Mouse (Mus musculus): ENCODE data around the gene Hoxa2.

GRCm38 (mm10) chr6:52154044-52154443, 10.6 kb downstream of the Hoxa2 start:
- TF ChIP-seq CTCF (IDR thresholded peaks at IDR 0.05; ENCODE audit: low read depth), result no peak
- TF ChIP-seq EP300 (IDR thresholded peaks at IDR 0.05; ENCODE audit: low read depth), result no peak

Data from heart, postnatal 0 days (tissue).